Mouse (Mus musculus): ENCODE results near the gene Mybpc2. TPM values are rescaled to one million over a fixed set of nuclear protein-coding genes. Genes with fewer than 3 reads are reported as not detected.

Mybpc2 gene
- polyA plus RNA-seq, 1 experiment from 2014 or later: 0.11 TPM

DNA sequence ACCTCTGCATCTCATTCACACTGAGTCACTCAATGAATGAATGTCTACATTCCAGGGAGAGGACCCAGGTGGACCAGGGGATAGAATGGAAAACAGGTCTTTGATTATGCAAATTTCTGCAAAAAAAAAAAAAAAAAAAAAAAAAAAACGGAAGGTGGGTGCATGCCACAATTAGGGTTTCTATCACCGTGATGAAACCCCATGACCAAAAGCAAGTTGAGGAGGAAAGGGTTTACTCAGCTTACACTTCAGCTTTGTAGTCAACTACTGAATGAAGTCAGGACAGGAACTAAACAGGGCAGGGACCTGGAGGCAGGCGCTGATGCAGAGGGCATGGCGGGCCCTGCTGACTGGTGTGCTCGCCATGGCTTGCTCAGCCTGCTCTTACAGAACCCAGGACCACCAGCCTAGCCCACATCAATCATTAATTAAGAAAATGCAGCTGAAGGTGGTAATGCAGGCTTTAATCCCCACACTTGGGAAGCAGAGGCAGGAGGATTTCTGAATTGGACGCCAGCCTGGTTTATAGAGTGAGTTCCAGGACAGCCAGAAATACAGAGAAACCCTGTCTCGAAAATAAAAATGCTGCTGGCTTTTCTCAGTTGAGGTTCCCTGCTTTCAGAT lies 38.8 kb downstream of the Mybpc2 start:
- Histone ChIP-seq H3K4me1 (no peaks in the 10 kb centered on the region), H3K9me3 (replicated peaks) (no peaks in the 10 kb centered on the region), H3K4me3 (no peak overlapping the region), H3K27ac (no peak overlapping the region), H3K36me3 (peaks cover 23% of the 10 kb centered on the region), H3K27me3 (ENCODE audit: low read depth, poor library complexity, severe bottlenecking) (peaks cover 23% of the 10 kb centered on the region)
- WGBS: 74% methylated on average over 7 of the region's 7 CpGs
- no peak for DNase-seq (ENCODE audit: low spot score)

- DNase-seq (ENCODE audit: low spot score): peak; percentile 87
- Histone ChIP-seq H3K36me3 (peaks cover 16% of the 10 kb centered on the region), H3K4me3 (no peak overlapping the region), H3K9me3 (replicated peaks) (no peaks in the 10 kb centered on the region), H3K27ac (no peak overlapping the region), H3K4me1 (no peaks in the 10 kb centered on the region), H3K27me3 (ENCODE audit: low read depth, poor library complexity, severe bottlenecking) (peaks cover 30% of the 10 kb centered on the region)
- WGBS: 37% methylated on average over 5 of the region's 5 CpGs
These were observed 39.5 kb downstream of the Mybpc2 start for GRCm38 (mm10) chr7:44484841-44485571.

DNA sequence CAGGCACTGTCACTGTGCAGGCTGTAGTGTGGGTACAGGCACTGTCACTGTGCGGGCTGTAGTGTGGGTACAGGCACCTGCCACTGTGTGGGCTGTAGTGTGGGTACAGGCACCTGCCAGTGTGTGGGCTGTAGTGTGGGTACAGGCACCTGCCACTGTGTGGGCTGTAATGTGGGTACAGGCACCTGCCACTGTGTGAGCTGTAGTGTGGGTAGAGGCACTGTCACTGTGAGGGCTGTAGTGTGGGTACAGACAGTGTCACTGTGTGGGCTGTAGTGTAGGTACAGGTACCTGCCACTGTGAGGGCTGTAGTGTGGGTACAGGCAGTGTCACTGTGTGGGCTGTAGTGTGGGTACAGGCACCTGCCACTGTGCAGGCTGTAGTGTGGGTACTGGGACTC lies 40.3 kb downstream of the Mybpc2 start:
- Histone ChIP-seq H3K4me3 (no peak overlapping the region), H3K27me3 (ENCODE audit: low read depth, poor library complexity, severe bottlenecking) (peaks cover 39% of the 10 kb centered on the region), H3K27ac (no peak overlapping the region), H3K9me3 (replicated peaks) (no peaks in the 10 kb centered on the region), H3K4me1 (no peaks in the 10 kb centered on the region), H3K36me3 (peaks cover 9% of the 10 kb centered on the region)
- DNase-seq (ENCODE audit: low spot score): no peak
- 100% methylated on average over 1 of the region's 1 CpGs for WGBS

- 72% methylated on average over 3 of the region's 3 CpGs for WGBS
- Histone ChIP-seq H3K36me3 (no peaks in the 10 kb centered on the region), H3K27ac (no peak overlapping the region), H3K9me3 (replicated peaks) (no peaks in the 10 kb centered on the region), H3K4me3 (no peak overlapping the region), H3K4me1 (no peaks in the 10 kb centered on the region), H3K27me3 (ENCODE audit: low read depth, poor library complexity, severe bottlenecking) (peaks cover 51% of the 10 kb centered on the region)
- DNase-seq (ENCODE audit: low spot score): no peak
These were observed 41.5 kb downstream of the Mybpc2 start for GRCm38 (mm10) chr7:44482836-44483435.

GRCm38 (mm10) chr7:44475046-44475614 lies 49.3 kb downstream of the Mybpc2 start:
- Histone ChIP-seq H3K4me1 (peaks cover 17% of the 10 kb centered on the region), H3K36me3 (no peaks in the 10 kb centered on the region), H3K27me3 (ENCODE audit: low read depth, poor library complexity, severe bottlenecking) (peaks cover 74% of the 10 kb centered on the region), H3K9me3 (replicated peaks) (no peaks in the 10 kb centered on the region), H3K4me3 (no peak overlapping the region), H3K27ac (no peak overlapping the region)
- 40% methylated on average over 5 of the region's 5 CpGs for WGBS
- no peak for DNase-seq (ENCODE audit: low spot score)

- Histone ChIP-seq H3K27me3 (ENCODE audit: low read depth, poor library complexity, severe bottlenecking) (peaks cover 67% of the 10 kb centered on the region), H3K4me1 (peaks cover 20% of the 10 kb centered on the region), H3K27ac (peak overlapping the region; percentile 47), H3K9me3 (replicated peaks) (no peaks in the 10 kb centered on the region), H3K4me3 (no peak overlapping the region), H3K36me3 (peaks cover 2% of the 10 kb centered on the region)
- no peak for DNase-seq (ENCODE audit: low spot score)
- 32% methylated on average over 4 of the region's 4 CpGs for WGBS
These were observed 50.0 kb downstream of the Mybpc2 start for GRCm38 (mm10) chr7:44474419-44474818.

DNA sequence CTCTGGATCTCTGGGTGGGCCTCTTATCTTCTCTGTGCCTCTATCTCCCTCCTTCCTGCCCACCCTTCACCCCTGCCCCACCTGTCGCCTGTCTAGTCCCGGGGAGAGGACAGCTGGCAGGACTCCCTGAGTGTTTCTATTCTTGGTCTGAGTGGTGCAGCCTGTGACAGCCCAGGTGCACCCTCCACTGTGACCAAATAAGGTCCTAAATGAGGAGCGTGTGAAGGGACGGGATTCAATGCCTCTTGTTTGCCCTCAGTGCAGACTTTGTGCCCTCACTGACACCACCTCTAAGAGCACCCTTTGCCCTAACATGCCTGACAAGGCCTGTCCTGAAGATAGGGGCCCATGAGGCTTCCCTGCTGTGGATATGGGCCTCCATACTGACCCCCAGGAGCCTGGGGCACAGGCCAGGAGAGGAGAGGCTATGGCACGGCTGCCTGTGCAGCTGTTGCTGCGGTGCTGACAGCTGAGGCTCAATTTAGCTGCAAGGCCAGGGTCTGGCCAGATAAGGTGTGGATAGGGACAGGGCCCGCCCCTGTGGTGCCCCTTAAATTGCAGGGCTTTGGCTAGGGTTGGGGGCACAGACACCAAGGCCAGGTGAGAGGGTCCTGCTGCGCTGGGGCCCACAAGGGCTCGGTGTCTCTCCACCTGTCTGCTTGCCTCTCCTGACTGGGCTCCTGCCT lies 51.4 kb downstream of the Mybpc2 start:
- 59% methylated on average over 9 of the region's 9 CpGs for WGBS
- Histone ChIP-seq H3K27ac (0 out of 2 replicates have a peak overlapping the region, but pooled peaks have one; percentile 2), H3K9me3 (replicated peaks) (no peaks in the 10 kb centered on the region), H3K4me3 (no peak overlapping the region), H3K36me3 (peaks cover 4% of the 10 kb centered on the region), H3K27me3 (ENCODE audit: low read depth, poor library complexity, severe bottlenecking) (peaks cover 54% of the 10 kb centered on the region), H3K4me1 (peaks cover 31% of the 10 kb centered on the region)
- DNase-seq (ENCODE audit: low spot score): no peak

DNA sequence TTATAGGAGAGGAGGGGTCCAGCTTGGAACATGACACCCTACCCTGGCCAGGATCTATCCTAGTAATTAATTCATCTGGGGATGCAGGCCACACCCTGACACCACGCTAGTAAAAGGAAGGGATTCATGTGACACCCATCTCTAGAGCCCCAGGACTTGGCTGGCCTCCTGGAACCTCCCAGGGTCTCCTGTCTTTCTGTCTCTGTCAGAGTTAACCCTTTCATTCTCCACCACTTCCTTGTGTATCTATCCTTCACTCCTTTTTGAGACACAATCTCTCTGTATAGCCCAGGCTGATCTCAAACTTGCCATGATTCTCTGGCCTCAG lies 51.9 kb downstream of the Mybpc2 start:
- H3K27me3 ChIP-seq (ENCODE audit: low read depth, poor library complexity, severe bottlenecking): peaks cover 48% of the 10 kb centered on the region
- 33% methylated on average over 1 of the region's 1 CpGs for WGBS
- H3K27ac ChIP-seq: no peak overlapping the region
- peaks cover 4% of the 10 kb centered on the region for H3K36me3 ChIP-seq
- no peaks in the 10 kb centered on the region for H3K9me3 ChIP-seq (replicated peaks)
- no peak for DNase-seq (ENCODE audit: low spot score)
- no peak overlapping the region for H3K4me3 ChIP-seq
- peaks cover 35% of the 10 kb centered on the region for H3K4me1 ChIP-seq

GRCm38 (mm10) chr7:44471880-44472557 lies 52.4 kb downstream of the Mybpc2 start:
- Histone ChIP-seq H3K36me3 (peaks cover 4% of the 10 kb centered on the region), H3K9me3 (replicated peaks) (no peaks in the 10 kb centered on the region), H3K4me1 (peaks cover 40% of the 10 kb centered on the region), H3K4me3 (no peak overlapping the region), H3K27me3 (ENCODE audit: low read depth, poor library complexity, severe bottlenecking) (peaks cover 43% of the 10 kb centered on the region), H3K27ac (no peak overlapping the region)
- 54% methylated on average over 6 of the region's 6 CpGs for WGBS
- no peak for DNase-seq (ENCODE audit: low spot score)

GRCm38 (mm10) chr7:44470696-44471612 lies 53.5 kb downstream of the Mybpc2 start:
- H3K4me3 ChIP-seq: no peak overlapping the region
- H3K9me3 ChIP-seq (replicated peaks): no peaks in the 10 kb centered on the region
- H3K36me3 ChIP-seq: peaks cover 4% of the 10 kb centered on the region
- peaks cover 46% of the 10 kb centered on the region for H3K4me1 ChIP-seq
- peaks cover 41% of the 10 kb centered on the region for H3K27me3 ChIP-seq (ENCODE audit: low read depth, poor library complexity, severe bottlenecking)
- 0 out of 2 replicates have a peak overlapping the region, but pooled peaks have one; percentile 7 for H3K27ac ChIP-seq
- WGBS: 82% methylated on average over 16 of the region's 16 CpGs
- no peak for DNase-seq (ENCODE audit: low spot score)
